Mouse (Mus musculus): ENCODE data around the gene Spc24.

The Spc24 gene

GRCm38 (mm10) chr9:21706586-21707265 is 53.4 kb downstream of the Spc24 start:
- no peak for DNase-seq (ENCODE audit: low read depth)

GRCm38 (mm10) chr9:21706085-21706484 is 54.0 kb downstream of the Spc24 start:
- DNase-seq (ENCODE audit: low read depth) = no peak

All from NIH3T3 (cell line).